Mouse (Mus musculus) heart, embryonic 16.5 days (tissue): ENCODE results near the gene Efcab14. TPM values are rescaled to one million over a fixed set of nuclear protein-coding genes. Genes with fewer than 3 reads are reported as not detected.

ENCODE experiments used
- ATAC-seq: fragments of 200-750 bp; cut with Nextera tagmentation; replicated peaks from 2 replicates; pipeline ENCODE4 v1.8.0; 2017; ENCODE audit warnings: moderate number of reproducible peaks; ENCODE audit not compliant: insufficient read depth, low FRiP score; ENCODE audit errors: extremely low read depth
- H3K27ac ChIP-seq: fragments of 300-500 bp; sonication (generic); 2 replicates; pipeline ENCODE4 v1.5.1; 2014; ENCODE audit warnings: mild to moderate bottlenecking, low read length, control low read depth, moderate library complexity
- H3K27me3 ChIP-seq: fragments of 300-500 bp; sonication (generic); 2 replicates; pipeline ENCODE4 v1.6.1; 2014; ENCODE audit warnings: low read length, mixed read lengths; ENCODE audit not compliant: control insufficient read depth, insufficient read depth
- H3K36me3 ChIP-seq: fragments of 300-500 bp; sonication (generic); 2 replicates; pipeline ENCODE4 v1.6.1; 2014; ENCODE audit not compliant: control insufficient read depth, insufficient read depth
- H3K4me1 ChIP-seq: fragments of 300-500 bp; sonication (generic); 2 replicates; pipeline ENCODE4 v1.6.1; 2014; ENCODE audit warnings: low read length, mixed read lengths; ENCODE audit not compliant: control insufficient read depth, insufficient read depth
- H3K4me2 ChIP-seq: fragments of 300-500 bp; sonication (generic); 2 replicates; pipeline ENCODE4 v1.6.1; 2014; ENCODE audit warnings: low read depth, mild to moderate bottlenecking, control low read depth, low read length
- H3K4me3 ChIP-seq: fragments of 300-500 bp; sonication (generic); 2 replicates; pipeline ENCODE4 v1.5.1; 2014; ENCODE audit warnings: mild to moderate bottlenecking, control low read depth, low read length
- H3K9ac ChIP-seq: fragments of 300-500 bp; sonication (generic); 2 replicates; pipeline ENCODE4 v1.6.1; 2014; ENCODE audit warnings: low read length, control low read depth
- H3K9me3 ChIP-seq: fragments of 300-500 bp; sonication (generic); replicated peaks from 2 replicates; pipeline ENCODE4 v1.6.1; 2016; ENCODE audit warnings: low read length; ENCODE audit not compliant: control insufficient read depth
- WGBS: fragments of 180-500 bp; shearing (Covaris S2); extraction: QIAGEN DNeasy Blood & Tissue Kit; methylation state at CpG from one replicate; pipeline ENCODE4 v1.1.7; 2014; 5-methylcytosine and 5-hydroxymethylcytosine counted together
- polyA plus RNA-seq: library from polyadenylated mRNA; unstranded; fragments of >200 nt; fragmentation: Nextera tagmentation; extraction: Ambion mirVana; gene quantifications from 2 replicates; pipeline ENCODE4 v1.2.1, GENCODE M21; 2015

Efcab14 gene
- polyA plus RNA-seq, 1 experiment from 2014 or later: 25.1 TPM

- no peaks in the 10 kb centered on the region for H3K9me3 ChIP-seq
- peak within 1 kb of the TSS; percentile 72 for H3K4me3 ChIP-seq
- H3K36me3 ChIP-seq: peaks cover 11% of the 10 kb centered on the region
- H3K27ac ChIP-seq: peak within 1 kb of the TSS; percentile 78
- WGBS: under 1% methylated on average over 69 of the region's 69 CpGs
- H3K9ac ChIP-seq: peak within 1 kb of the TSS; percentile 91
- no peaks in the 10 kb centered on the region for H3K27me3 ChIP-seq
- ATAC-seq: peak; percentile 83
- H3K4me1 ChIP-seq: peaks cover 4% of the 10 kb centered on the region
- H3K4me2 ChIP-seq: peak within 1 kb of the TSS; percentile 93
Observed at GRCm38 (mm10) chr4:115784769-115785510, 47.4 kb downstream of the Efcab14 start, which contains the start of gene Atpaf1. Atpaf1 (plus strand) TSS chr4:115784812.

- Histone ChIP-seq H3K9me3 (no peaks in the 10 kb centered on the region), H3K27me3 (no peaks in the 10 kb centered on the region), H3K4me2 (peak overlapping the region; percentile 93), H3K4me3 (peak overlapping the region; percentile 72), H3K36me3 (peaks cover 11% of the 10 kb centered on the region), H3K4me1 (peaks cover 4% of the 10 kb centered on the region), H3K9ac (peak overlapping the region; percentile 91), H3K27ac (peak overlapping the region; percentile 78)
- ATAC-seq: peak; percentile 15; the same call in 1 of the 2 replicates
- WGBS: 42% methylated on average over 7 of the region's 7 CpGs
Observed at GRCm38 (mm10) chr4:115785511-115786034, 48.0 kb downstream of the Efcab14 start.

DNA sequence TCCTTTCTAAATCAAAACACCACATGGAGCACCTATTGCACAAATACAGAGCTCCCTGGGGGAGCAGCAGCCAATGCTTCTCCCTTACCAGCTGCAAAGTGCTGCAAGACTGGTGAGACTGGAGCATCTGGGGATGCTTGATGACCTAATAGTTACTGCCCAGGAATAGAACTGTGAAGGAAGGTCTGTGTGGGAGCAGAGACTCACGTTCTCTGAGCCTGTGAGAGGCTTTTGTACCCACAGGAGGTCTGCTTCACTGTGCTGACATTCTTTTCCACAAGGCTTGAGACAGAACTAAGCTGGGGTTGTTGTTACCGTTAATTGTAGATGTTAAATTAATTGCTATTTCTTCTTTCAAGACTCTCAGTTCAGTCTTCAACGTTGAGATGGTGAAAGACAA lies 53.3 kb downstream of the Efcab14 start:
- 70% methylated on average over 3 of the region's 3 CpGs for WGBS
- no peak overlapping the region for H3K9ac ChIP-seq
- ATAC-seq: no peak
- H3K4me3 ChIP-seq: no peak overlapping the region
- H3K36me3 ChIP-seq: peaks cover 44% of the 10 kb centered on the region
- H3K4me2 ChIP-seq: no peak overlapping the region
- H3K4me1 ChIP-seq: peaks cover 2% of the 10 kb centered on the region
- H3K27me3 ChIP-seq: no peaks in the 10 kb centered on the region
- no peak overlapping the region for H3K27ac ChIP-seq
- no peaks in the 10 kb centered on the region for H3K9me3 ChIP-seq

- Histone ChIP-seq H3K9me3 (no peaks in the 10 kb centered on the region), H3K27me3 (no peaks in the 10 kb centered on the region), H3K4me3 (no peak overlapping the region), H3K4me2 (no peak overlapping the region), H3K9ac (no peak overlapping the region), H3K36me3 (peaks cover 63% of the 10 kb centered on the region), H3K4me1 (no peaks in the 10 kb centered on the region), H3K27ac (no peak overlapping the region)
- no peak for ATAC-seq
- 79% methylated on average over 3 of the region's 3 CpGs for WGBS
Observed at GRCm38 (mm10) chr4:115795360-115795759, 57.8 kb downstream of the Efcab14 start.

DNA sequence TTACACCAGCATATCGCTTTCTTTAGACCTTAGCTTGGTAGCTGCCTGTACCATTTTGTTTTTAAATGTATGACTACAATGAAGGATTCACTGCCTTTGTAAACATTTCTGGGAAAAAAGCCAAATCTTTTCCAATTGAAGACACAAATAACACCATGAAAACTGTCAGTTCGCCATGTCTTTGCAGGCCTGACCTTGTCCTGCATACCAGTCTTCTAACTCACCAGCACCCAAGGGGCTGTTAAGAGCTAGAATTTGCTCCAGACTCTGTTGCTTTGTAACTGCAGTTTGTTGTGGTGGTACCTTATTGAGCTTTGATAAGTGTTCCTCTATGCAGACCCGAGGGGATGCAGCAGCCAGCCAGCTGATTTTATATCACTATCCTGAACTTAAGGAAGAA lies 62.4 kb downstream of the Efcab14 start:
- H3K27me3 ChIP-seq: no peaks in the 10 kb centered on the region
- no peak overlapping the region for H3K4me2 ChIP-seq
- no peaks in the 10 kb centered on the region for H3K4me1 ChIP-seq
- WGBS: 78% methylated on average over 3 of the region's 3 CpGs
- no peak for ATAC-seq
- H3K36me3 ChIP-seq: peaks cover 55% of the 10 kb centered on the region
- H3K4me3 ChIP-seq: no peak overlapping the region
- H3K9me3 ChIP-seq: no peaks in the 10 kb centered on the region
- H3K27ac ChIP-seq: no peak overlapping the region
- H3K9ac ChIP-seq: no peak overlapping the region

DNA sequence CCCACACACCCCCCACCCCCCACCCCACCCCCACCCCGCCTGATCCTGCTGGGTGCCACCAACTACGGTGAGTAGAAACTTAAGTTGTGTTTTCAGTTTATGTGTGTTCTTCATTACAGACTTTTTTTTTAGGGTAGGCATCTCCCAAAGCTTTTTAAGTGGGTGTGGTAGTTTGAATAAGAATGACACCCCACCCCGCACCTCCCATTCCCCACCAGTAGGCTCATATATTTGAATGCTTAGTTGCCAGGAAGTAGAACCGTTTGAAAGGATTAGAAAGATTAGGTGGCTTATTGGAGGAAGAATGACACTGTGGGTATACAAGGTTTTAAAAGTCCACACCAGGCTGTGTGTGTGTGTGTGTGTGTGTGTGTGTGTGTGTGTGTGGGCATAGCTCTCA lies 74.8 kb downstream of the Efcab14 start:
- H3K4me1 ChIP-seq: no peaks in the 10 kb centered on the region
- no peak overlapping the region for H3K4me2 ChIP-seq
- H3K27me3 ChIP-seq: no peaks in the 10 kb centered on the region
- H3K4me3 ChIP-seq: no peak overlapping the region
- no peak overlapping the region for H3K9ac ChIP-seq
- 86% methylated on average over 4 of the region's 4 CpGs for WGBS
- H3K27ac ChIP-seq: no peak overlapping the region
- no peak for ATAC-seq
- H3K9me3 ChIP-seq: no peaks in the 10 kb centered on the region
- H3K36me3 ChIP-seq: peaks cover 25% of the 10 kb centered on the region

- Histone ChIP-seq H3K4me1 (no peaks in the 10 kb centered on the region), H3K4me2 (no peak overlapping the region), H3K9ac (no peak overlapping the region), H3K4me3 (no peak overlapping the region), H3K27me3 (no peaks in the 10 kb centered on the region), H3K36me3 (peaks cover 36% of the 10 kb centered on the region), H3K9me3 (no peaks in the 10 kb centered on the region), H3K27ac (no peak overlapping the region)
- no peak for ATAC-seq
- WGBS: 89% methylated on average over 5 of the region's 5 CpGs
Observed at GRCm38 (mm10) chr4:115815606-115816005, 78.1 kb downstream of the Efcab14 start.

GRCm38 (mm10) chr4:115820199-115820598 lies 82.7 kb downstream of the Efcab14 start:
- H3K9me3 ChIP-seq: no peaks in the 10 kb centered on the region
- no peak overlapping the region for H3K4me2 ChIP-seq
- no peak overlapping the region for H3K9ac ChIP-seq
- no peak overlapping the region for H3K4me3 ChIP-seq
- ATAC-seq: no peak
- no peaks in the 10 kb centered on the region for H3K27me3 ChIP-seq
- H3K4me1 ChIP-seq: peaks cover 31% of the 10 kb centered on the region
- WGBS: 65% methylated on average over 3 of the region's 3 CpGs
- H3K36me3 ChIP-seq: peaks cover 17% of the 10 kb centered on the region
- H3K27ac ChIP-seq: no peak overlapping the region

DNA sequence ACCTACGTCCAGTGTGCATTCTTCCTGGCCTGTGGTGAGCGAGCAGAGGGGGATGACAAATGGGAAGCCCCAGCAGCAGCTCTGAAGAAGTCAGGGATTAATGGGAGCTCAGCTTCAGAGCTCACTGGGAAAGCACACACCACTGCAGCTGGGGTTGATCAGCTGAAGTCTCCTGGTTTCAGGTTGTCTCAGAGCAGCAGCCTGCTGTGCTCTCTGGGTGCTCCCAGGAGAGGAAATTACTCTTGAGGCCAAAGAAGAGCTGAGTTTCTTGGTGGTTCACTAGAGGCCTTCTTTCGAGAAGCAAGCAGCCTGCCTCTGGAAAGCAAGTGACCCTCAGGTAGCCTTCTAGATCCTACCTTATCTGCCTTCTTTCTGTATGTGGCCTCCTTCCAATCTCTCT lies 83.4 kb downstream of the Efcab14 start:
- Histone ChIP-seq H3K9me3 (no peaks in the 10 kb centered on the region), H3K36me3 (peaks cover 11% of the 10 kb centered on the region), H3K27me3 (no peaks in the 10 kb centered on the region), H3K4me3 (no peak overlapping the region), H3K27ac (no peak overlapping the region), H3K4me1 (peaks cover 31% of the 10 kb centered on the region), H3K4me2 (no peak overlapping the region), H3K9ac (no peak overlapping the region)
- ATAC-seq: no peak
- 78% methylated on average over 3 of the region's 3 CpGs for WGBS
